Mouse (Mus musculus) heart, embryonic 11.5 days (tissue): ENCODE results near the gene Gtf2e1. TPM values are rescaled to one million over a fixed set of nuclear protein-coding genes. Genes with fewer than 3 reads are reported as not detected.

Experiments used
- ATAC-seq: fragments of 200-750 bp; cut with Nextera tagmentation; replicated peaks from 2 replicates; pipeline ENCODE4 v1.8.0; 2017; ENCODE audit warnings: moderate library complexity; ENCODE audit not compliant: insufficient number of reproducible peaks, low FRiP score, low TSS enrichment
- H3K27ac ChIP-seq: fragments of 300-500 bp; sonication (generic); 2 replicates; pipeline ENCODE4 v1.5.1; 2014; ENCODE audit warnings: mild to moderate bottlenecking, low read depth, low read length
- H3K27me3 ChIP-seq: fragments of 300-500 bp; sonication (generic); 2 replicates; pipeline ENCODE4 v1.6.1; 2014; ENCODE audit warnings: mild to moderate bottlenecking, low read length, mixed read lengths; ENCODE audit not compliant: control insufficient read depth, insufficient read depth
- H3K36me3 ChIP-seq: fragments of 300-500 bp; sonication (generic); 2 replicates; pipeline ENCODE4 v1.6.1; 2014; ENCODE audit warnings: mild to moderate bottlenecking, low read length, moderate library complexity, mixed read lengths; ENCODE audit not compliant: control insufficient read depth, insufficient read depth
- H3K4me1 ChIP-seq: fragments of 300-500 bp; sonication (generic); 2 replicates; pipeline ENCODE4 v1.6.1; 2014; ENCODE audit warnings: low read length; ENCODE audit not compliant: control insufficient read depth, insufficient read depth
- H3K4me2 ChIP-seq: fragments of 300-500 bp; sonication (generic); 2 replicates; pipeline ENCODE4 v1.6.1; 2014; ENCODE audit warnings: mild to moderate bottlenecking, moderate library complexity
- H3K4me3 ChIP-seq: fragments of 300-500 bp; sonication (generic); 2 replicates; pipeline ENCODE4 v1.5.1; 2014; ENCODE audit warnings: low read depth, low read length
- H3K9ac ChIP-seq: fragments of 300-500 bp; sonication (generic); 2 replicates; pipeline ENCODE4 v1.6.1; 2014; ENCODE audit warnings: mild to moderate bottlenecking, low read depth, low read length, moderate library complexity
- H3K9me3 ChIP-seq: fragments of 300-500 bp; sonication (generic); replicated peaks from 2 replicates; pipeline ENCODE4 v1.6.1; 2016; ENCODE audit warnings: low read length; ENCODE audit not compliant: control insufficient read depth
- WGBS: fragments of 180-500 bp; shearing (Covaris S2); extraction: QIAGEN DNeasy Blood & Tissue Kit; methylation state at CpG from one replicate; pipeline ENCODE4 v1.1.7; 2014; ENCODE audit not compliant: insufficient replicate concordance; 5-methylcytosine and 5-hydroxymethylcytosine counted together
- polyA plus RNA-seq: library from polyadenylated mRNA; unstranded; fragments of >200 nt; fragmentation: Nextera tagmentation; extraction: Ambion mirVana; gene quantifications from 2 replicates; pipeline ENCODE4 v1.2.1, GENCODE M21; 2014

Gtf2e1 gene
- polyA plus RNA-seq, result 27.2 and 30.1 TPM in 2 replicates

DNA sequence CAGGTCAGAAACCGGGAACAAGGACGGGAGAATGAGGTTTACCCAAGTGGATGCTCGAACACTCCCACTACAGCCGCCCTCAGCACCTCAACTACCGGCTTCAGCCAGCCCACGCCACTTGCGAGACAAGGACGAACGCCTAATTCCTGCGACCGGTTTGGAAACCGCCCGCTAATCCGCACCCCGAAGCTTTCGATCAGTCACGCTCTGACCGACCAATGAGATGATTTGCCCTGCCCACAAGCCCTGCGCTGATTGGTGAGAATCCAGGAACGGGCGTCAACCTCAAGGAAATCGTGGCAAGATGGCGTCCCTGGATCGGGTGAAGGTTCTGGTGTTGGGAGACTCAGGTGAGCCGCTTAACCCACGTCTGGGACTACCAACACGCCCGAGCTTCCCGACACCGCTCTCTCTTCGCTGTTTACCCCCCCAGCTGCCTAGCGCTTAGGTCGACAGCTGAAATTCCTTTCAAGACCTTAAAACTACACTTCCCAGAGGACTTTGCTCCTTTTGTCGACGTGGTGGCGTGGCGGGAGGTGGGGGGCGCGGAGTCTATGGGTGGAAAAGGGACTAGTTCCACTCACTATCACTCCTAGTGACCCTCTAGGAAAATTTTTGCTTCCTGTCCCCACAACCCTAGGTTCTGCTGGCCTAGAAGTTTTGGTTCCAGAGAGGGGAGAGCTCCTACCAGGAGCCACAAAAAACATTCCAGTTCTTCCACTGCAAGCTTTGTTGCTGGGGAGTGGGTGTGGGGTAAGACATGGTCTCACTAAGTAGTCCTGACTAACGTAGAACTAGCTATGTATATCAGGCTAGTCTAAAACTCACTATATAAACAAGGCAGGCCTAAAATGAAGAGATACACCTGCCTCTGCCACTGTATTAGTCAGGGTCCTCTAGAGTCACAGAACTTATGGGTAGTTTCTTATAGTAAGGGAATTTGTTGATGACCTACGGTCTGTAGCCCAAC lies at the start of gene Gtf2e1, which contains the start of gene Rabl3:
Gene Gtf2e1 (minus strand): TSS at position 179 of the 970 bp plus-strand sequence.
Gene Rabl3 (plus strand): TSS at position 275 of the 970 bp plus-strand sequence.
- peak within 1 kb of the TSS; percentile 93 for H3K27ac ChIP-seq
- peaks cover 8% of the 10 kb centered on the region for H3K36me3 ChIP-seq
- H3K4me2 ChIP-seq, result peak within 1 kb of the TSS; percentile 77
- ATAC-seq, result peak; percentile 98
- H3K4me1 ChIP-seq, result peaks cover 12% of the 10 kb centered on the region; the same call in 1 of the 2 replicates
- H3K9ac ChIP-seq, result peak within 1 kb of the TSS; percentile 95
- peak within 1 kb of the TSS; percentile 86 for H3K4me3 ChIP-seq
- no peaks in the 10 kb centered on the region for H3K27me3 ChIP-seq
- WGBS, result 2% methylated on average over 41 of the region's 41 CpGs
- no peaks in the 10 kb centered on the region for H3K9me3 ChIP-seq

DNA sequence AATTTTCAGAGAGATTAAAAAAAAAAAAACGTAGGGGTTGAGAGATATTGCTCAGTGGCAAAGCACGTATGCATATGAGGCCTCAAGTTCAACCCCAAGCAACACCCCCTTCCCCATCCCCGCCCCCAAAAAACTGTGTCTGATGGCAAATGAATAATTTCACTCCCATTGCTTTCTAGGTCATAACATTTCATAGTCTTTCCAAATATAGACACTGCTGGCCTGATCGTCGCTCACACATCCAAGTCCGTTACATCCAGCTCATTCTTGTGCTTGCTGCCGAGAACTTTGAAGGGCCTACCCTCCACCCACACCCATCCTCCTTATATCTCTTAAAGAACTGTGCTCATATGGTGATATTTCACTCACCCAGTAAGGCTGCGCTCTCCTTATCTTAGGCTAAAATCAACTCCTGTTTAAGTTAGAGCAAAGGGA lies 45.6 kb upstream of the Gtf2e1 start:
- ATAC-seq, result no peak
- WGBS, result 67% methylated on average over 8 of the region's 8 CpGs
- Histone ChIP-seq H3K36me3 (no peaks in the 10 kb centered on the region), H3K4me1 (peaks cover 8% of the 10 kb centered on the region), H3K9ac (no peak overlapping the region), H3K27ac (no peak overlapping the region), H3K27me3 (no peaks in the 10 kb centered on the region), H3K9me3 (no peaks in the 10 kb centered on the region), H3K4me2 (peak overlapping the region; percentile 68; the same call in 1 of the 2 replicates), H3K4me3 (no peak overlapping the region)

DNA sequence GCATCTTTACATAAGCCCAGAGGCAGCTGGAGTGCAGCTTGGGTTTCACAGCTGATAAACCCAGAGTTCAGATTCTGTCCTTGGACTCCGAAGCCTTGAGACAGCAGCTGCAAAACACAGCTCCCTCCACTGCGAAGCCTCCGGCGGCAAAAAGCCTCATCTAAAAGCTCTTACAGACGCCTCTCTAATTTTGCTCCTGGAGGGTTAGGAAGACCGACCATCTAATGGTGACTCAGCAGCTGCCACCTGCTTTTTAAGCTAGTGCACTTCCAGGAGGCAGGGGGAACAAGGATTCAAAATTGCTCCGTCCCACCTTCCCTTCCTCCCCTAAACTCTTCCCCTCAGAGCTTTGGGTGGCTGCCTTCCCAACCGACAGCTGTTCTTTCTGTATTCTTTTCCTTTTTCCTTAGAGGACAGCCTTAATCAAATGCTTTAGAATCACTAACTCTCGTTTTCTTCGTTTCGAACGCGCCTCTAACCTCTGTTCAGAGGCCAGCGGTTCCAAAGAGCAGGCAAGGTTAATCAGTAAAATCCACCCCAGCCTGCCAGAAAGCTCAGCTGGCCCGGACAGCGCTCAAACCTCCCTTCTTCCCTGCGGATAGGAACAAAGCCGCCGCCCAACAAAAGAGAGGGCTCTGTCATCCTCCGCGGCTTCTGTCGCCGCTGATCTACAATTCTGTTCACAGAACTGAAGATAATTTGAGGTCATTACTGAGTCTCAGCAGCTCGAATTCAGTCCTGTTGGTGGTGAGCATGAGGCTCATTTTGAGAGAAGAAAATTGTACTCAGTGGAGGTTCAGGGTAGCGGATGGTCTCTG lies 44.8 kb upstream of the Gtf2e1 start:
- Histone ChIP-seq H3K27me3 (no peaks in the 10 kb centered on the region), H3K4me1 (peaks cover 12% of the 10 kb centered on the region), H3K27ac (no peak overlapping the region), H3K4me2 (peak overlapping the region; percentile 68), H3K36me3 (no peaks in the 10 kb centered on the region), H3K9ac (peak overlapping the region; percentile 44), H3K4me3 (peak overlapping the region; percentile 35), H3K9me3 (no peaks in the 10 kb centered on the region)
- WGBS, result 5% methylated on average over 25 of the region's 25 CpGs
- no peak for ATAC-seq

DNA sequence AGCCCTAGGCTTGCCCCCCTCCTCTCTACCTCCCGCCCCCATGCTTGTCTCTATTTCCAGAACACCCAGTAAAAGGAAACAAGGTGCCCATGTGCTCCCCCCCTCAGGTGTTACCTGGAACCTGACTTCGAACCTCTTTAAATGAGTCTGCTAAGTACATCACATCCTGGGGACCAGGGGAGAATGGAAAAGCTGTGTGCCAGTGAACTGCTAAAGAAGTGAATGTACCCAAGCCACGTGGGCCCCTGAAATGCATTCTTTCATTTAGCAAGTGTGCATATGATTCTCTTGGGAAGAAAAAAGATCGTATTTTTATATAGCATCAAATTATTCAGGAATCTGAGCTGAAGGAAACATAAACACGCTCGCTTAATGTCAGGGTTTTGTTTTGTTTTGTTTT lies 44.2 kb upstream of the Gtf2e1 start:
- 42% methylated on average over 6 of the region's 6 CpGs for WGBS
- no peak for ATAC-seq
- H3K27me3 ChIP-seq, result no peaks in the 10 kb centered on the region
- no peaks in the 10 kb centered on the region for H3K36me3 ChIP-seq
- peak overlapping the region; percentile 68 for H3K4me2 ChIP-seq
- H3K4me3 ChIP-seq, result peak overlapping the region; percentile 35
- H3K4me1 ChIP-seq, result peaks cover 15% of the 10 kb centered on the region
- H3K27ac ChIP-seq, result no peak overlapping the region
- H3K9ac ChIP-seq, result 0 out of 2 replicates have a peak overlapping the region, but pooled peaks have one; percentile 5
- H3K9me3 ChIP-seq, result no peaks in the 10 kb centered on the region

DNA sequence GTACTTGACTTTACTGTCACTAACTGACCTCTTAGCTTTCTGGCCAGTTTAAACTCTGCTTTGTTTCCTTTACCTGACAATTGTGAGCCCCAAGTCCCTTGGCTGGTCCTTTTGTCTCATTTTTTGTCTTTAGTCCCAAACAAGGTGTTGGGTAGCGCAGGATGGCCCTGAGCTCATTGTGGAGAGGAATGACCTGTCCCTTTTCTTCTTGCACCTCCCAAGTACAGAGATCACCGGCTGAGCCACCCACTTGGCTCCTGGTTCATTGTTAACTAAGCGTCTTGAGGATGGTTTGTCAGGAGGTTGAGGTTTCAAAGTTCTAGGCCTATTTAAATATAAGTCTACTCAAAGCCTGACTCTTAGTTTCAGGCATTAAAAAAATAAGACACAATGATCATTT lies 43.7 kb upstream of the Gtf2e1 start:
- Histone ChIP-seq H3K27ac (no peak overlapping the region), H3K4me3 (no peak overlapping the region), H3K36me3 (no peaks in the 10 kb centered on the region), H3K4me1 (peaks cover 15% of the 10 kb centered on the region), H3K9ac (no peak overlapping the region), H3K27me3 (no peaks in the 10 kb centered on the region), H3K4me2 (no peak overlapping the region), H3K9me3 (no peaks in the 10 kb centered on the region)
- 81% methylated on average over 3 of the region's 3 CpGs for WGBS
- ATAC-seq, result no peak

DNA sequence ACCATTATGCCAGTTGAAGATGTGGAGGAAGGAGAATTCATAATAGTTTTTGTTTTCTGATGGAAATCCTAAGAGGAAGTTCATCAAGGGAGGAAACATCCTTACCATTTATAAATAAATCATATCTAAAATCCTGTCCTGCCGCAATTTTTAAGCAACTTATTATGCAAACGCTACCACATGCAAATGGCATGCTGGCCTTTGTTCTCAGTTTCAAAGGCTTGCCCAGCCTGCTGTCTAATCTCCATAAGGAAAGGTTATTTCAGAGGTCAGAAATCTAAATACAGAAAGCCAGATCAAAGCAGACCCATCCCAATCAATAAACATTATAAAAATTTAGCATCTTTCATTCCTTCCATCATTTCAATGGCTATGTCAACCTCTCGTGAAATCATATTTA lies 42.3 kb upstream of the Gtf2e1 start:
- ATAC-seq, result no peak
- H3K4me3 ChIP-seq, result no peak overlapping the region
- WGBS, result 90% methylated on average over 3 of the region's 3 CpGs

DNA sequence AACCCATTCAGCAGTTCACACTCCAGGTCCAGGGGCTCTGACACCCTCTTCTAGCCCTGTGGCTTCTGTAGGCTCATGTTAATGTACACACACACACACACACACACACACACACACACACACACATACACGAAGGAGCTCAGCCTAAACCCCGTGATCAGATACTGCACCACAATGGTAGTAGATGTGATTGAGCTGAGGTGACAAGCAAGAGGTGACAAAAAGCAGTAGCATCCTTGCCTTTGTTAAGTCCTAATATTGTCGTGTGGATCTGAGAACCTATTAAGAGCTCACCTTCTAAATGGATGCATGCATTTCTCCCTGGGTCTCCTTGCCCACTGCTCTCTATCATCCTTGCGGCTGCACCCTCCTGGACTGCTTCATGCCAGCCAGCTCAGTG lies 41.1 kb upstream of the Gtf2e1 start:
- H3K27ac ChIP-seq, result no peak overlapping the region
- H3K36me3 ChIP-seq, result no peaks in the 10 kb centered on the region
- ATAC-seq, result no peak
- peaks cover 15% of the 10 kb centered on the region for H3K4me1 ChIP-seq
- no peaks in the 10 kb centered on the region for H3K9me3 ChIP-seq
- H3K9ac ChIP-seq, result no peak overlapping the region
- WGBS, result 80% methylated on average over 4 of the region's 4 CpGs
- no peak overlapping the region for H3K4me3 ChIP-seq
- no peaks in the 10 kb centered on the region for H3K27me3 ChIP-seq
- no peak overlapping the region for H3K4me2 ChIP-seq

More for the DNA sequence above, 42.3 kb upstream of the Gtf2e1 start:
- Histone ChIP-seq H3K4me2 (no peak overlapping the region), H3K9ac (no peak overlapping the region), H3K4me1 (peaks cover 15% of the 10 kb centered on the region), H3K27ac (no peak overlapping the region), H3K36me3 (no peaks in the 10 kb centered on the region), H3K9me3 (no peaks in the 10 kb centered on the region), H3K27me3 (no peaks in the 10 kb centered on the region)

DNA sequence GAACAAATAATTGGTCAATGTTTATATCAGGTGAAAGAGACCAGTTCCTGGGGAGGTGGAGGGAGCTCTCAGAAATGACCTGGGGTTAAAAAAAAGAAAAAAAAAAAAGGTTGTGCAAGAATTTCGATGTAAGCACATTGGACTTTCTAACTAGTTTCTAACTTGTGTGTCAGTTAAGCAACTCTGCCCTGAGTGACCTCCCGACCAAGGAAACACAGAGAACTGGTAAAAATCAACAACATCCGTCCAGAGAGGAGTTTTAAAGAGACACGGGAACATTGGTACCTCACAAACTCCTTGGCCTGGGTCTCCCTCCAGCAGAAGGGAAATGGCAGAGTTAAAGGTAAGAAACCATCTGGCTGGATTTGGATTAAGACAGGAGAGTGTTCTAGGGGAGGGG lies 40.4 kb upstream of the Gtf2e1 start, which contains the start of gene Hgd:
Gene Hgd (plus strand): TSS at position 160 of the 400 bp plus-strand sequence.
- Histone ChIP-seq H3K4me1 (peaks cover 15% of the 10 kb centered on the region), H3K27ac (no peak within 1 kb of the TSS), H3K4me2 (no peak within 1 kb of the TSS), H3K27me3 (no peaks in the 10 kb centered on the region), H3K9me3 (no peaks in the 10 kb centered on the region), H3K9ac (no peak within 1 kb of the TSS), H3K36me3 (no peaks in the 10 kb centered on the region), H3K4me3 (no peak within 1 kb of the TSS)
- no peak for ATAC-seq
- 71% methylated on average over 4 of the region's 4 CpGs for WGBS
